Mouse (Mus musculus) embryonic fibroblast, embryonic 13.5 days (primary cell): Measurements from ENCODE around the gene Ttll11.

ENCODE experiments used
- CTCF ChIP-seq: IDR thresholded peaks from 2 replicates; pipeline ENCODE4 v1.5.1; 2011; ENCODE audit warnings: mild to moderate bottlenecking, control low read depth, low read length, moderate library complexity, borderline replicate concordance; ENCODE audit not compliant: insufficient read depth
- POLR2A ChIP-seq: IDR thresholded peaks from 2 replicates; pipeline ENCODE4 v1.6.1; 2011; ENCODE audit warnings: low read depth, mild to moderate bottlenecking, control low read depth, low read length, moderate library complexity

DNA sequence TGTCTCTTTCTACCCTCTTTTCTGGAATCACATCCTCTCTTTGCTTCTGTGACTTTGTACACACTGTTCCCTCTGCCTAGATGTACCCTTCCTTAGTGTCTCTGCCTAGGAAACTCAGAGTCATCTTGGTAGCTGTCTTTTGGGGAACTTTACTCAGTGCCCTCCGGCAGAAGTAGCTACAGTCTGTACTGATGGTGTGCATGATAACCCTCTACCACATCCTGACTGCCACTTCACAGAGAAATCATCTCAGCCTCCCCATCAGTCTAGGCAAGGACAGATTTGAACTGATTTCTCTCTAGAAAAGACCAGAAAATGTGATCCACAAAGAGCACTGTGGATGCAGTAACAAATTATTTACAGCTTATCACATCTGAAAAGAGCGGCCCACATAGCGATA lies 2.2 kb upstream of the Ttll11 start:
- TF ChIP-seq CTCF, result no peak
- no peak for TF ChIP-seq POLR2A
